Mouse (Mus musculus): ENCODE measurements around the gene Hist1h2ad. TPM values are rescaled to one million over a fixed set of nuclear protein-coding genes. Genes with fewer than 3 reads are reported as not detected.
"Not testable (repeated sequence)": the region's sequence is repeated elsewhere in the genome, so short reads cannot be mapped to it uniquely, and the experiment has no call there.

The Hist1h2ad gene
- total RNA-seq, 2 experiments from 2014 or later, result 18.6 to 25.5 TPM

DNA sequence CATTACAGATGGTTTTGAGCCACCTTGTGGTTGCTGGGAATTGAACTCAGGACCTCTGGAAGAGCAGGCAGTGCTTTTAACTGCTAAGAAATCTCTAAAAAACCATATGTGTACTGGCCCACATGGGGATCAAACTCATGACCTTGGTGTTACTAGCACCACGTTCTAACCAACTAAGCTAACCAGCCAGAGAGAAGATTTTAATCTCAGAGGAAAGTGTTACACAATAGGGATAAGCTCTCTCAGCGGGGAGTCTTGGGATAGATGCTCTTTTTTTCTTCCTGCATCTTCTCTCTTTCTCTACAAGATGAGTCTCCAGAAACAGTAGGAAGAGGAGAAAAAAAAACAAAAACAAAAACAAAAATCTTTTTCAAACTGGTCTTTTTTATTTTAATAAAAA lies 36.2 kb downstream of the Hist1h2ad start:
- no peak for DNase-seq
- intact Hi-C loops (cut with DNase I), result no loop called here

DNA sequence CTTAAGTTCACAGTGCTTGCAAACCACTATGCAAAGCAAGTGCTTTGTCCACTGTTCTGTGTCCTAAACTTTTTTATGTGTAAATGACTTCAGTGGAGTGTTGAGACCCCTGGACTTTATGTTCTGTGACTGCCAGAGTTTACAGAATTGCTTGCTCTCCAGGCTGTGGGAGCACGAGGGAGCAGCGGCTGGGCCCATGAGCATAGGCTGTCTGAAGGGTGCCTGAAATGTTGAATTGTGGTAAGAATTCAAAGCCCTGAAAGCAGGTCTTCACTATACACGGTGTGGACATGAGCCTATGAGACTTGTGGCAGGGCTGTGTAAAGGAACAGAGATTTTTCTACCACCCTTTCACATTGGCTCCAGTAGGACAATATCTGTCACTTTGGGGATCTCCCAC lies 37.5 kb downstream of the Hist1h2ad start:
- intact Hi-C loops (cut with DNase I), result no loop called here
- DNase-seq, result no peak

DNA sequence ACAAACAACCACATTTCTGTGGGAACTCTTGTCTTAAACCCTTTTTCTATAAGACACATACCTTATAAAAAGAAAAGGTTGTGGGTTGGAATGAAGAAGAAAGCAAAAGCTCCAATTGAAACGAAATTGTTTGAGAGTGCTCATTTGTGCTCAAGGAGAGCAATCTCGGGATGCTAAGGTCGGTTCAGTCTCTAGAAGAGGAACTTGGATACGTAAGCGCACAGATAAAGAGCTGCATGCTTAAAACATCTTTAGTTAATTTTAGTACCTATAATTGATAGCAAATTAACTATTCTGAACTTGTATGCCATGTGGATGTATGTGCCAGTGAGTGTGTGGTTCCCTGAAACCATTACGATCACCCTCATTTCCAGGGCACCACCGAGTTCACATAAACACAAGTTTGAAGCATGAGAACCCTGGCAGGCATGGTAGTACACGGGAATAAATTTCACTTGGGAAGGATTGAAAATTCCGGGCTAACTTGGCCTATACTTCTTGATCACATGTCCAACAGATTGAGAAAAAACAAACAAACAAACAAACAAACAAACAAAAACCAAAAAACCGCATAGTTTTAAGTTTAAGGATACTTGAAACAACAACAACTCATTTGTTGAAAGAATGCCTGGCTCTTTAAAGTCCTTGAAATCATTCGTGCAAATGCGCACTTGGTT lies 46.0 kb downstream of the Hist1h2ad start:
- DNase-seq, result no peak
- intact Hi-C loops (cut with DNase I), result no loop called here

DNA sequence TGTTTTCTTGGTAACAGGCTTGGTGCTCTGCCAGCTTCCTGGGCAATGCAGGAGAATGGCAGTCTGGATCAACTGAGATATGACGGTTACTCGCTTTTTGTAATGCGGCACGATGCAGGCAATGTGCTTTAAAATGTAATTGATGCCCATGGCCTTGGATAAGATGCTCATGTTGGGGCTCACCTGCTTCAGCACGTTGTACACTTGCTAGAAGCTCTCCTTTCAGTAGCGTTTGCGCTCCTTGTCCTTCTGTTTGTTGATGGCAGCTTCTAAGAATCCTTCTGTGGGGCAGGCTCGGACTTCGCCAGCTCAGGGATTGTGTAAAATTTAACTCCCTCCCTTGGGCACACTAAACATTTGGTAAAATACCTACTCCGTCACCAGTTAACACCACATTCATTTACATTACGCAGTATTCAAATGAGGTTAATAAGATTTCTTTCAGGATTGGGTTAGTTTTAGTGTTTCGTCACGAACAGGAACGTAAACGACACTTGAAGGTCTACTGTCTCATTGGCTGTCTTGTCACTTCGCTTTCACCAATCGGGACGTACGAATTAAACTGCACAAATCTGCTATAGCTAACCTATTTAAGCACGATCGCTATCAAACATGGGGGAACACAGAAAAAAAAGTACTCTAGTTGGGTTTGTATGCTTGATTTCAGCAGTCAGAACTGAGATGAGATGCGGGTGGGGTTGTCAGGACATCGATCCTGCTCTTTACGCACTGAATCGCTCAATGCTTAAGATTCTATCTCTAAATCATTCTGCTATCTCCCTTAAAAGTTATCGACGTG lies 46.8 kb downstream of the Hist1h2ad start, which contains the start of gene Hist1h2be:
Gene Hist1h2be, minus strand, starts transcription at position 392 of the 799 bp plus-strand sequence.
- intact Hi-C loops (cut with DNase I), result no loop called here
- DNase-seq, result peak; percentile 69

DNA sequence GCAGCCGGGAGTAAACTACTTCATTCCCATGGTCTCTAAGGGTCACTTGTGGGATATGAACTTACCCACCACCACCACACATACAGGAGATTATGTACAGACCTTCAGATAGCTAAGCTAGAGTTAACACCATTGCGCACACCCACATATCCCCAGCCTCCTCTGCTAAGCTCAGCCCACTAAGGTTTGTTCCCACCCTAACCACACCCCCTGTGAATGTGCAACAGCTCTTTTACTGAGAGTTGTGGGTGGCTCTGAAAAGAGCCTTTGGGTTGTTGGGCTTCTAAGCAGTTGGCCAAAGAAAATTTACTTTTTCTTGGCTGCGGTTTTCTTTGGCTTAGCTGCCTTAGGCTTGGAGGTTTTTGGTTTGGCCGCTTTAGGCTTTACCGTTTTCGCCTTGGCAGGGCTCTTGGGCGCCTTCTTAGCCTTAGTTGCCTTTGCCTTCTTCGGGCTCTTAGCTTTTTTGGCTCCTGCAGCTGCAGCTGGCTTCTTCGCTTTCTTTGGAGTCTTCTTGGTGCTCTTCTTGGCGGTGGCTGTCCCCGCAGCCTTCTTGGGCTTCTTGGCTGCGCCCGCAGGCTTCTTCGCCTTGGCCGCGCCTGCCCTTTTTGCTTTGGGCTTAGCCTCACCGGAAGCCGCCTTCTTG lies 47.5 kb downstream of the Hist1h2ad start:
- peak; percentile 52 for DNase-seq
- intact Hi-C loops (cut with DNase I), result no loop called here

DNA sequence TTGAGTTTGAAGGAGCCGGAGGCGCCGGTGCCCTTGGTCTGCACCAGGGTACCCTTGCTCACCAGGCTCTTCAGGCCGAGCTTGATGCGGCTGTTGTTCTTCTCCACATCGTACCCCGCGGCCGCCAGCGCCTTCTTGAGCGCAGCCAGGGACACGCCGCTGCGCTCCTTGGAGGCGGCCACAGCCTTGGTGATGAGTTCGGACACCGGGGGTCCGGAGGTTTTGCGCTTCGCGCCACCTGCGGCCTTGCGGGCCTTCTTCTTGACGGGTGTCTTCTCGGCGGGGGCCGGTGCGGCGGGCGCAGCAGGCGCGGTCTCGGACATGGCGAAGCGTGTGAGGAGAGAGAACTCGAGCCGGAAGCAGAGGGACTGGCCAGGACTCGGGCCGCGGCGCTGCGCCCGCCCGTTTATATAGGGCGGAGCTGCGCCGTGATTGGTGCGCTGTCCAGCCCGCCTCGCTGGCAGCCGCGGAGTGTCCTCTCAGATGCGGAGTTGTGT lies 48.0 kb downstream of the Hist1h2ad start, which contains the start of gene Hist1h1e:
Gene Hist1h1e, minus strand, starts transcription at position 384 of the 497 bp plus-strand sequence.
- peak; percentile 90 for DNase-seq
- intact Hi-C loops (cut with DNase I), result not testable (repeated sequence)

DNA sequence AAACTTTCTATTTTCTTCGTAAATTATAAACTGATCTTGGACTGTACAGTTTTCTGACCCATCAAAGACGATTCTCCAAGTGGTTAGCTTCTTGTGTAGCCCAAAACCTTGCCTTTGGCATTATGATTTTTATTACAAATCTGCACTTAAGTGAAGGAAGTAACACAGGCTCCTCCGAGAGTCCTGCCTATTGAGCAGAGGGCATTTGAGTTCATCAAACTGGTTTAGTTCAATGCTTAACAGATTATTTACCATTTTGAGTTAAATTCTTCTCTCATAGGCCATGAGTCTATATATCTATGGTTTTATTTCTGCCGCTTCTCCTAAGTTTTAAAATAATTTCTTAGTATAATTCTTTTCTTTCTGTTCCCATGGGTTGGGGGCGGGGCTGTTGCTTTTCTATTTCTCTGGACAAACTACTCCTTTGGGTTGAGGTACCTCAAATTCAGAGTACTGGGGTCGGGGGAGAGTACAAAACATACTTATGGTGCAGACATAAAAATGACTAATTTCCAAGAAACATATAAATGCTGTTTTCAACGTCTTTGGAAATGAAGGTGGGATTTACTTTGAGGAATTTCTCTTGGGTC lies 48.8 kb downstream of the Hist1h2ad start:
- DNase-seq, result peak; percentile 9
- intact Hi-C loops (cut with DNase I), result no loop called here

Small RNA genes lying within 50 kb of the gene (microRNA-seq; reads per million reads assigned to microRNA genes)
- gene Gm44297 (not detected), gene Gm44359 (not detected), gene Gm44394 (not detected)

Other genes with a start within 250 kb of the Hist1h2ad start
- gene Zfp322a, start 205.2 kb upstream of the Hist1h2ad start, total RNA-seq (2021), result 10 to 100 TPM; 42.6 to 49.5 TPM
- gene Abt1, start 150.5 kb upstream of the Hist1h2ad start, total RNA-seq (2021), result 1 to 10 TPM; 5.6 to 6.1 TPM
- gene Btn1a1, start 108.5 kb upstream of the Hist1h2ad start, total RNA-seq (2021), result not detected
- gene Btn2a2, start 85.5 kb upstream of the Hist1h2ad start, total RNA-seq (2021), result not detected
- 100 to 1,000 TPM; 441 to 470 TPM for gene Hist1h4h, start 43.3 kb upstream of the Hist1h2ad start, total RNA-seq (2021)
- 10 to 100 TPM; 74.6 to 86.0 TPM for gene Hist1h2af, start 40.5 kb upstream of the Hist1h2ad start, total RNA-seq (2021)
- 10 to 100 TPM; 22.0 to 28.6 TPM for gene Hist1h3g, start 39.0 kb upstream of the Hist1h2ad start, total RNA-seq (2021)
- gene Hist1h2bh, start 31.0 kb upstream of the Hist1h2ad start, total RNA-seq (2021), result 1 to 10 TPM; 4.5 to 6.1 TPM
- gene Hist1h3f, start 30.3 kb upstream of the Hist1h2ad start, total RNA-seq (2021), result 10 to 100 TPM; 42.2 to 44.0 TPM
- gene Hist1h4f, start 22.7 kb upstream of the Hist1h2ad start, total RNA-seq (2021), result 100 to 1,000 TPM; 224 to 235 TPM
- gene Hist1h1d, start 21.1 kb upstream of the Hist1h2ad start, total RNA-seq (2021), result 10 to 100 TPM; 12.0 to 12.4 TPM
- 100 to 1,000 TPM; 130 to 134 TPM for gene Hist1h3e, start 12.0 kb upstream of the Hist1h2ad start, total RNA-seq (2021)
- 10 to 100 TPM; 24.5 to 31.0 TPM for gene Hist1h2ae, start 3.2 kb upstream of the Hist1h2ad start, total RNA-seq (2021)
- gene Hist1h2bg, start 3.0 kb upstream of the Hist1h2ad start, total RNA-seq (2021), result 100 to 1,000 TPM; 203 to 225 TPM
- 100 to 1,000 TPM in 1 of 2 experiments, 10 to 100 TPM in 1; 87.5 to 105 TPM for gene Hist1h2bf, start 185 bp upstream of the Hist1h2ad start, total RNA-seq (2021)
- gene Hist1h3d, start 1.4 kb downstream of the Hist1h2ad start, total RNA-seq (2021), result 10 to 100 TPM; 18.8 to 24.3 TPM
- 100 to 1,000 TPM; 177 to 192 TPM for gene Hist1h4d, start 7.2 kb downstream of the Hist1h2ad start, total RNA-seq (2021)
- gene Hist1h2be, start 46.7 kb downstream of the Hist1h2ad start, total RNA-seq (2021), result 10 to 100 TPM; 13.0 to 16.9 TPM
- gene Hist1h1e, start 48.2 kb downstream of the Hist1h2ad start, total RNA-seq (2021), result 100 to 1,000 TPM; 112 to 117 TPM
- 1 to 10 TPM; 4.8 to 5.4 TPM for gene Hist1h2ac, start 109.6 kb downstream of the Hist1h2ad start, total RNA-seq (2021)
- gene Hist1h2bc, start 109.8 kb downstream of the Hist1h2ad start, total RNA-seq (2021), result 10 to 100 TPM; 16.7 to 17.0 TPM
- not detected for gene Hist1h1t, start 121.4 kb downstream of the Hist1h2ad start, total RNA-seq (2021)
- gene Hist1h4c, start 124.1 kb downstream of the Hist1h2ad start, total RNA-seq (2021), result 100 to 1,000 TPM; 109 to 126 TPM
- 1 to 10 TPM; 1.7 to 2.3 TPM for gene Hfe, start 136.5 kb downstream of the Hist1h2ad start, total RNA-seq (2021)
- gene Hist1h1c, start 164.4 kb downstream of the Hist1h2ad start, total RNA-seq (2021), result 100 to 1,000 TPM; 154 to 166 TPM
- 10 to 100 TPM; 39.8 to 41.0 TPM for gene Hist1h3c, start 171.2 kb downstream of the Hist1h2ad start, total RNA-seq (2021)
- gene Hist1h2bb, start 172.4 kb downstream of the Hist1h2ad start, total RNA-seq (2021), result 10 to 100 TPM; 62.4 to 81.1 TPM
- 100 to 1,000 TPM; 116 to 120 TPM for gene Hist1h2ab, start 176.7 kb downstream of the Hist1h2ad start, total RNA-seq (2021)
- gene Hist1h3b, start 177.9 kb downstream of the Hist1h2ad start, total RNA-seq (2021), result 100 to 1,000 TPM in 1 of 2 experiments, 10 to 100 TPM in 1; 95.4 to 102 TPM
- gene Hist1h4b, start 182.6 kb downstream of the Hist1h2ad start, total RNA-seq (2021), result 100 to 1,000 TPM; 139 to 151 TPM
- 100 to 1,000 TPM; 134 to 137 TPM for gene Hist1h4a, start 186.8 kb downstream of the Hist1h2ad start, total RNA-seq (2021)
- gene Hist1h3a, start 188.0 kb downstream of the Hist1h2ad start, total RNA-seq (2021), result 100 to 1,000 TPM; 114 to 125 TPM
- 10 to 100 TPM; 62.9 to 79.4 TPM for gene Hist1h1a, start 189.3 kb downstream of the Hist1h2ad start, total RNA-seq (2021)
- not detected for gene Trim38, start 195.5 kb downstream of the Hist1h2ad start, total RNA-seq (2021)
- not detected for gene Slc17a2, start 232.6 kb downstream of the Hist1h2ad start, total RNA-seq (2021)

All from left cerebral cortex, postnatal 4 days (tissue).